Mouse (Mus musculus) lung, embryonic 14.5 days (tissue): ENCODE data around the gene Gstcd. TPM values are rescaled to one million over a fixed set of nuclear protein-coding genes. Genes with fewer than 3 reads are reported as not detected.

Source experiments
- ATAC-seq: fragments of 200-750 bp; cut with Nextera tagmentation; 2 replicates; pipeline ENCODE4 v1.8.0; 2017; ENCODE audit warnings: mild to moderate bottlenecking, moderate TSS enrichment, moderate library complexity; ENCODE audit not compliant: insufficient read depth
- DNase-seq: peaks from one replicate; pipeline ENCODE4 v3.0.0-alpha.2; 2015
- H3K27ac ChIP-seq: fragments of 300-500 bp; sonication (generic); 2 replicates; pipeline ENCODE4 v1.5.1; 2014; ENCODE audit warnings: low read depth, mild to moderate bottlenecking, moderate library complexity
- H3K27me3 ChIP-seq: fragments of 300-500 bp; sonication (generic); 2 replicates; pipeline ENCODE4 v1.6.1; 2014; ENCODE audit warnings: low read length, control low read depth; ENCODE audit not compliant: insufficient read depth
- H3K36me3 ChIP-seq: fragments of 300-500 bp; sonication (generic); 2 replicates; pipeline ENCODE4 v1.6.1; 2014; ENCODE audit warnings: control low read depth; ENCODE audit not compliant: insufficient read depth
- H3K4me1 ChIP-seq: fragments of 300-500 bp; sonication (generic); 2 replicates; pipeline ENCODE4 v1.6.1; 2014; ENCODE audit warnings: antibody characterized with exemption, control low read depth; ENCODE audit not compliant: insufficient read depth
- H3K4me2 ChIP-seq: fragments of 300-500 bp; sonication (generic); 2 replicates; pipeline ENCODE4 v1.6.1; 2014; ENCODE audit warnings: mild to moderate bottlenecking
- H3K4me3 ChIP-seq: fragments of 300-500 bp; sonication (generic); 2 replicates; pipeline ENCODE4 v1.5.1; 2014; ENCODE audit warnings: low read depth, low read length
- H3K9ac ChIP-seq: fragments of 300-500 bp; sonication (generic); 2 replicates; pipeline ENCODE4 v1.6.1; 2014
- H3K9me3 ChIP-seq: fragments of 300-500 bp; sonication (generic); 2 replicates; pipeline ENCODE4 v1.6.1; 2016; ENCODE audit warnings: low read depth, low read length, control low read depth
- CTCF ChIP-seq: IDR thresholded peaks from 2 replicates; pipeline ENCODE4 v1.5.1; 2016; ENCODE audit warnings: antibody characterized with exemption, low read depth
- WGBS: fragments of 180-500 bp; shearing (Covaris S2); extraction: QIAGEN DNeasy Blood & Tissue Kit; methylation state at CpG from one replicate; pipeline ENCODE4 v1.1.7; 2014; 5-methylcytosine and 5-hydroxymethylcytosine counted together
- polyA plus RNA-seq: library from polyadenylated mRNA; unstranded; fragments of >200 nt; fragmentation: Nextera tagmentation; extraction: Ambion mirVana; gene quantifications from 2 replicates; pipeline ENCODE4 v1.2.1, GENCODE M21; 2014

The Gstcd gene
- polyA plus RNA-seq, 1 experiment from 2014 or later, result 12.6 TPM

GRCm38 (mm10) chr3:133104436-133104835 lies 12.6 kb upstream of the Gstcd start:
- H3K27ac ChIP-seq, result no peak overlapping the region
- TF ChIP-seq CTCF, result no peak
- H3K9me3 ChIP-seq, result no peaks in the 10 kb centered on the region
- 86% methylated on average over 3 of the region's 3 CpGs for WGBS
- ATAC-seq (no peak), DNase-seq (no peak)
- H3K27me3 ChIP-seq, result no peaks in the 10 kb centered on the region
- H3K4me2 ChIP-seq, result no peak overlapping the region
- H3K4me3 ChIP-seq, result no peak overlapping the region
- peaks cover 72% of the 10 kb centered on the region for H3K36me3 ChIP-seq
- no peak overlapping the region for H3K9ac ChIP-seq
- no peaks in the 10 kb centered on the region for H3K4me1 ChIP-seq

DNA sequence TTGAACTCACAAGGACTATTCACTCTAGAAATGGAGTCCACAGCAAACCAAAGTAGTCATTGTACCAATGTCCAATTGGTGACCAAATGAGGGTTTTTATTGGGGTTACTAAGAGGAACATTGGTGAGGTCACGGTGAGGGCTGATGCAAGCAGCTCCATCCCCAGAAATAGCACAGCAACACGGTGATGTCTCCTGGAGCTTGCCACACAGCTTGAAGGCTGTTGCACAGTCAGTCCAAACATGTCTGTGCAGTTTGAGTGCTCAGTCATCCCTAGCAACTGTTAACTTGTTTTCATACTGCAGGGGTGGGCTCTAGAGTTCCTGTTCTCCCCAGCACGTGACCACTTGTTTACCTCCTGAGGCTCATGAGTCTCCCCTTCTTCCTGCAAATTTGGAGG lies 11.9 kb upstream of the Gstcd start:
- Histone ChIP-seq H3K27ac (no peak overlapping the region), H3K27me3 (no peaks in the 10 kb centered on the region), H3K36me3 (peaks cover 71% of the 10 kb centered on the region), H3K4me1 (no peaks in the 10 kb centered on the region), H3K9ac (no peak overlapping the region), H3K4me3 (no peak overlapping the region), H3K4me2 (no peak overlapping the region), H3K9me3 (no peaks in the 10 kb centered on the region)
- no peak for TF ChIP-seq CTCF
- no peak for ATAC-seq
- DNase-seq, result no peak
- WGBS, result 81% methylated on average over 3 of the region's 3 CpGs

GRCm38 (mm10) chr3:133098909-133099308 lies 7.1 kb upstream of the Gstcd start:
- Histone ChIP-seq H3K9me3 (no peaks in the 10 kb centered on the region), H3K4me3 (no peak overlapping the region), H3K9ac (no peak overlapping the region), H3K27me3 (no peaks in the 10 kb centered on the region), H3K4me2 (no peak overlapping the region), H3K27ac (no peak overlapping the region), H3K4me1 (peaks cover 3% of the 10 kb centered on the region), H3K36me3 (peaks cover 49% of the 10 kb centered on the region)
- DNase-seq (no peak), ATAC-seq (no peak)
- WGBS, result 79% methylated on average over 2 of the region's 2 CpGs
- no peak for TF ChIP-seq CTCF

DNA sequence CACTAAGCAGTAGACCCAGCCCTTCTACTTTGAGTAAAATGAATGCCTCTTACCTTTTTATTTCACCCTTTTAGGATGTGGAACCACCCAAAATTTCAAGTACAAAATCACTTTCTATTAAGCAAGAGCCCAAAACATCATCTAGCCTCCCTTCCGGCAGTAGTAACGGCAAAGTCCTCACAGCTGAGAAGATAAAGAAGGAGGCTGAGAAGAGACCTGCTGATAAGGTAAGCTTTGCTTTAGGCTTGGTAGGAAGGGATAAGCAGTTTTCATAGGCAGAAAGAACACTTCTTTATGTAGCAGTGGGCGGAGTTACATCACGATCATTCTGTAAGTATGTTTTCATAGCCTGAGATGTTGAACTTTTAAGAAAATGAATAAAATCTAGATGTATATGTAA lies 6.5 kb upstream of the Gstcd start:
- WGBS, result 86% methylated on average over 4 of the region's 4 CpGs
- no peaks in the 10 kb centered on the region for H3K27me3 ChIP-seq
- peaks cover 44% of the 10 kb centered on the region for H3K36me3 ChIP-seq
- no peak for ATAC-seq
- no peak overlapping the region for H3K9ac ChIP-seq
- no peaks in the 10 kb centered on the region for H3K9me3 ChIP-seq
- TF ChIP-seq CTCF, result no peak
- H3K4me3 ChIP-seq, result no peak overlapping the region
- no peak overlapping the region for H3K4me2 ChIP-seq
- no peak overlapping the region for H3K27ac ChIP-seq
- H3K4me1 ChIP-seq, result peaks cover 3% of the 10 kb centered on the region
- DNase-seq, result no peak

GRCm38 (mm10) chr3:133097936-133098335 lies 6.1 kb upstream of the Gstcd start:
- no peak overlapping the region for H3K4me2 ChIP-seq
- no peak overlapping the region for H3K9ac ChIP-seq
- H3K27ac ChIP-seq, result no peak overlapping the region
- H3K9me3 ChIP-seq, result no peaks in the 10 kb centered on the region
- H3K36me3 ChIP-seq, result peaks cover 44% of the 10 kb centered on the region
- ATAC-seq (no peak), DNase-seq (no peak)
- no peak overlapping the region for H3K4me3 ChIP-seq
- WGBS, result 96% methylated on average over 6 of the region's 6 CpGs
- TF ChIP-seq CTCF, result no peak
- peaks cover 3% of the 10 kb centered on the region for H3K4me1 ChIP-seq
- no peaks in the 10 kb centered on the region for H3K27me3 ChIP-seq

DNA sequence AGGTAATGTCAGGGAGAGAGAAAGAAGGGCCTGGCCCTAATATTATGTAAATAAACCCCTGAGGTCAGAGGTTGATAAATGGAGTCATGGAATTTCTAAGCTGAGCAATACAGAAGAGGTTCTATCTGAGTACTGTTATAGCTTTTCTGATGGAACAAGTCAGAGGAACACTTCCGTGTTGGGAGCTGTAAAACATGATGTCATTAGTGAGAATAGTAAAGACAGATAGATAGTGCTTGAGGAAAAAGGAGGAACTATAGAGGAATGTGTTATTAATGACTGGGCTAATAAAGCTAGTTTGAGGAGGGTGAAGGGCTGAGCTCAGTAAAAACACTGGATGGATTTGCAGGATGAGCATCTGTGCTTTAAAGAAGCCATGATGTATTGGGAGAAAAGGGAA lies 2.5 kb upstream of the Gstcd start:
- no peak for TF ChIP-seq CTCF
- Histone ChIP-seq H3K4me3 (no peak overlapping the region), H3K27ac (no peak overlapping the region), H3K4me2 (no peak overlapping the region), H3K27me3 (no peaks in the 10 kb centered on the region), H3K9ac (no peak overlapping the region), H3K36me3 (peaks cover 20% of the 10 kb centered on the region), H3K9me3 (no peaks in the 10 kb centered on the region), H3K4me1 (peaks cover 7% of the 10 kb centered on the region)
- WGBS, result 26% methylated on average over 1 of the region's 1 CpGs
- ATAC-seq (no peak), DNase-seq (no peak)

GRCm38 (mm10) chr3:133092936-133093335 lies 1.1 kb upstream of the Gstcd start:
- H3K9ac ChIP-seq, result peak overlapping the region; percentile 95

More at GRCm38 (mm10) chr3:133092936-133093335, 1.1 kb upstream of the Gstcd start:
- TF ChIP-seq CTCF, result no peak
- ATAC-seq (no peak), DNase-seq (no peak)
- Histone ChIP-seq H3K9me3 (no peaks in the 10 kb centered on the region), H3K27me3 (no peaks in the 10 kb centered on the region), H3K4me2 (peak overlapping the region; percentile 59), H3K36me3 (peaks cover 8% of the 10 kb centered on the region), H3K4me1 (peaks cover 7% of the 10 kb centered on the region), H3K4me3 (peak overlapping the region; percentile 75), H3K27ac (no peak overlapping the region; the same call in 1 of the 2 replicates)
- WGBS, result 71% methylated on average over 1 of the region's 1 CpGs
